Mouse (Mus musculus) ES-Bruce4 (cell line): ENCODE measurements around the gene Fam229a.

Experiments used
- CTCF ChIP-seq: IDR thresholded peaks from one replicate; pipeline ENCODE4 v1.8.1; 2011; ENCODE audit warnings: low read depth, low read length
- EP300 ChIP-seq: IDR thresholded peaks from 2 replicates; pipeline ENCODE4 v1.6.1; 2011; ENCODE audit warnings: low read depth, low read length; ENCODE audit not compliant: insufficient read depth
- POLR2A ChIP-seq: IDR thresholded peaks from one replicate; pipeline ENCODE4 v1.8.1; 2011; ENCODE audit warnings: low read length; ENCODE audit not compliant: insufficient read depth

DNA sequence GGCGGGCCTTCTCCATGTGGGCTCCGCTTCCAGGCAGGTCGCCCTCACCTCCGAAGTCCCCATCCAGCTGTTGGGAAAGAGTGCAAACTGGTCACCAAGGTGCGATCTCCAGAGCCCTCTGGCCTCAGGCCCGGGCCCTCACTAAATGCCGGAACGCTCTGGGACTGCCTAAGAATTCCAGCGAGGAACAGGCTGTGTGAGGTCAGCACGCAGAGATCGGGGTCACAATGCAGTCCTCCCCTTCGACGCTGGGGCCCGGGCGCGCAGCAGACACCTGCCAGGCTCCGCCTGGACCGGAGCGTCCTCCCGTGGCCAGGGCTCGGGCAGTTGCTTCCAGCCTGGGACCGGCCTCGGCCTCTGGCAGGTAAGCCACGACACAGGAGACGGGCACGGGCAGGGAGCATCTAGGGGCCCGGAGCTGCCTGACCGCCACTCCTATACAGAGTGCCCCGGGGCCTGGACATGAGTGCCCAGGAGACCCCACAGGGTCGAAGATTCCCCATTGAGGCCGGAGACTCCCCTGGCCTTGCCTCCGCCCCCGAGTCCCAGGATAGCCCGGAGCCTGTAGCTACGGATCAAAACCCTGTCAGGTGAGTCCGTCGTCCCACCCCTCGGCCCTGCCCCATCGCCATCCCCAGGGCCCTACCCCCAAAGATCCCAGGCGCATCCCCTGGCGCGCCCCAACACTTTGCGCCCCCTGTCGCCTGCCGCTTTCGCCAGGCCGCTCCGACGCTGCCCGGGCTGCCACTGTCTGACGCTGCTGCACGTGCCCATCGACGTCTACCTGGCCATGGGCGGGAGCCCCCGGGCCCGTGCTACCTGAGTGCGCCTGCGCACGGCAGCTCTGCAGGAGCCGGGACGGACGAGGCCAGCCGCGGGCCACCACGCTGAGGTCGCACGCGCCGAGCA, at the start of gene Fam229a, which contains the start of gene Tssk3:
- no peak for TF ChIP-seq POLR2A
- TF ChIP-seq CTCF = no peak
- no peak for TF ChIP-seq EP300
